Mouse (Mus musculus) heart, postnatal 4 days (tissue): ENCODE results near the gene Ism2. TPM values are rescaled to one million over a fixed set of nuclear protein-coding genes. Genes with fewer than 3 reads are reported as not detected.

Source experiments
- microRNA-seq, 2 experiments: library from miRNA; unstranded; fragments of <30 nt; microRNA quantifications; one replicate each; pipeline ENCODE4 v1.2.0; 2021 to 2022
- total RNA-seq, 2 experiments: library from RNA; stranded (reverse); gene quantifications; 2 replicates each; pipeline ENCODE4 v1.2.3; 2021

Ism2 gene
- total RNA-seq, 2 experiments from 2014 or later: 0.52 to 1.0 TPM

Small RNA genes within 50 kb of the gene (microRNA-seq; reads per million reads assigned to microRNA genes)
- 0 to 0.61 reads per million in 2 experiments for gene Gm47293

Other genes starting within 250 kb of the Ism2 start
- gene Ngb, start 197.2 kb downstream of the Ism2 start, total RNA-seq: not detected
- gene Gstz1, start 152.5 kb downstream of the Ism2 start, total RNA-seq: 10 to 100 TPM; 51.8 to 53.9 TPM
- 10 to 100 TPM; 10.7 to 11.9 TPM for gene Pomt2, start 151.7 kb downstream of the Ism2 start, total RNA-seq
- gene Samd15, start 100.0 kb downstream of the Ism2 start, total RNA-seq: under 1 TPM; 0.17 to 0.45 TPM
- gene Tmed8, start 99.3 kb downstream of the Ism2 start, total RNA-seq: 1 to 10 TPM; 6.7 TPM
- gene Noxred1, start 61.0 kb downstream of the Ism2 start, total RNA-seq: under 1 TPM in 1 of 2 experiments, not detected in 1; 0.26 TPM
- gene Vipas39, start 33.4 kb downstream of the Ism2 start, total RNA-seq: 10 to 100 TPM; 28.1 to 28.4 TPM
- gene Ahsa1, start 33.2 kb downstream of the Ism2 start, total RNA-seq: 100 to 1,000 TPM in 1 of 2 experiments, 10 to 100 TPM in 1; 99.4 to 101 TPM
- gene Sptlc2, start 88.7 kb upstream of the Ism2 start, total RNA-seq: 10 to 100 TPM; 65.1 to 68.9 TPM
- 100 to 1,000 TPM; 157 to 172 TPM for gene Slirp, start 144.2 kb upstream of the Ism2 start, total RNA-seq
- 10 to 100 TPM; 14.9 to 15.6 TPM for gene Alkbh1, start 144.3 kb upstream of the Ism2 start, total RNA-seq
- 10 to 100 TPM; 49.2 to 49.3 TPM for gene Snw1, start 172.6 kb upstream of the Ism2 start, total RNA-seq
- not detected for gene Gm5788, start 195.0 kb upstream of the Ism2 start, total RNA-seq
- gene Gm8300, start 214.6 kb upstream of the Ism2 start, total RNA-seq: not detected